Mouse (Mus musculus) neural tube, embryonic 13.5 days (tissue): ENCODE data around the gene Prkar2b. TPM values are rescaled to one million over a fixed set of nuclear protein-coding genes. Genes with fewer than 3 reads are reported as not detected.

ENCODE experiments used
- ATAC-seq: fragments of 200-750 bp; cut with Nextera tagmentation; 2 replicates; pipeline ENCODE4 v1.8.0; 2017; ENCODE audit warnings: low read depth, mild to moderate bottlenecking, moderate TSS enrichment, moderate library complexity
- H3K27ac ChIP-seq: fragments of 300-500 bp; sonication (generic); replicated peaks from 2 replicates; pipeline ENCODE4 v1.5.1; 2015; ENCODE audit warnings: moderate library complexity, mild to moderate bottlenecking, inconsistent platforms
- H3K27me3 ChIP-seq: fragments of 300-500 bp; sonication (generic); 2 replicates; pipeline ENCODE4 v1.6.1; 2015; ENCODE audit warnings: mild to moderate bottlenecking, inconsistent platforms
- H3K36me3 ChIP-seq: fragments of 300-500 bp; sonication (generic); 2 replicates; pipeline ENCODE4 v1.6.1; 2015; ENCODE audit warnings: mild to moderate bottlenecking, inconsistent platforms
- H3K4me1 ChIP-seq: fragments of 300-500 bp; sonication (generic); replicated peaks from 2 replicates; pipeline ENCODE4 v1.6.1; 2015; ENCODE audit warnings: inconsistent platforms
- H3K4me2 ChIP-seq: fragments of 300-500 bp; sonication (generic); 2 replicates; pipeline ENCODE4 v1.6.1; 2015; ENCODE audit warnings: inconsistent platforms, mild to moderate bottlenecking, moderate library complexity
- H3K4me3 ChIP-seq: fragments of 300-500 bp; sonication (generic); 2 replicates; pipeline ENCODE4 v1.5.1; 2015; ENCODE audit warnings: mild to moderate bottlenecking, inconsistent platforms
- H3K9ac ChIP-seq: fragments of 300-500 bp; sonication (generic); 2 replicates; pipeline ENCODE4 v1.6.1; 2015; ENCODE audit warnings: moderate library complexity, mild to moderate bottlenecking, inconsistent platforms
- H3K9me3 ChIP-seq: fragments of 300-500 bp; sonication (generic); 2 replicates; pipeline ENCODE4 v1.6.1; 2016; ENCODE audit warnings: inconsistent platforms
- WGBS: fragments of 180-500 bp; shearing (Covaris S2); methylation state at CpG from one replicate; pipeline ENCODE4 v1.1.7; 2015; 5-methylcytosine and 5-hydroxymethylcytosine counted together
- polyA plus RNA-seq: library from polyadenylated mRNA; unstranded; fragments of >200 nt; fragmentation: Nextera tagmentation; extraction: Ambion mirVana; gene quantifications from 2 replicates; pipeline ENCODE4 v1.2.1, GENCODE M21; 2015

Gene Prkar2b
- polyA plus RNA-seq, 1 experiment from 2014 or later, result 95.9 TPM

- no peaks in the 10 kb centered on the region for H3K9me3 ChIP-seq
- no peak overlapping the region for H3K4me2 ChIP-seq
- H3K4me3 ChIP-seq, result no peak overlapping the region
- H3K4me1 ChIP-seq, result no peaks in the 10 kb centered on the region
- H3K27ac ChIP-seq, result no peak overlapping the region
- H3K9ac ChIP-seq, result no peak overlapping the region
- 86% methylated on average over 3 of the region's 3 CpGs for WGBS
- H3K27me3 ChIP-seq, result no peaks in the 10 kb centered on the region
- ATAC-seq, result no peak
- no peaks in the 10 kb centered on the region for H3K36me3 ChIP-seq
These were observed 25.8 kb upstream of the Prkar2b start for GRCm38 (mm10) chr12:32086874-32087273.

- H3K9ac ChIP-seq, result no peak overlapping the region
- H3K4me2 ChIP-seq, result no peak overlapping the region
- H3K27me3 ChIP-seq, result no peaks in the 10 kb centered on the region
- no peaks in the 10 kb centered on the region for H3K36me3 ChIP-seq
- no peaks in the 10 kb centered on the region for H3K4me1 ChIP-seq
- H3K4me3 ChIP-seq, result no peak overlapping the region
- H3K27ac ChIP-seq, result no peak overlapping the region
- 43% methylated on average over 3 of the region's 3 CpGs for WGBS
- no peak for ATAC-seq
- no peaks in the 10 kb centered on the region for H3K9me3 ChIP-seq
These were observed 24.8 kb upstream of the Prkar2b start for GRCm38 (mm10) chr12:32085856-32086255.

- H3K4me3 ChIP-seq, result no peak overlapping the region
- H3K4me1 ChIP-seq, result no peaks in the 10 kb centered on the region
- H3K9me3 ChIP-seq, result no peaks in the 10 kb centered on the region
- no peak overlapping the region for H3K27ac ChIP-seq
- ATAC-seq, result no peak
- no peaks in the 10 kb centered on the region for H3K27me3 ChIP-seq
- H3K9ac ChIP-seq, result no peak overlapping the region
- H3K4me2 ChIP-seq, result no peak overlapping the region
- no peaks in the 10 kb centered on the region for H3K36me3 ChIP-seq
These were observed 24.1 kb upstream of the Prkar2b start for GRCm38 (mm10) chr12:32085189-32085588.

- Histone ChIP-seq H3K9ac (no peak overlapping the region), H3K4me2 (no peak overlapping the region), H3K9me3 (no peaks in the 10 kb centered on the region), H3K27ac (no peak overlapping the region), H3K4me1 (no peaks in the 10 kb centered on the region), H3K36me3 (no peaks in the 10 kb centered on the region), H3K4me3 (no peak overlapping the region), H3K27me3 (no peaks in the 10 kb centered on the region)
- WGBS, result 71% methylated on average over 5 of the region's 5 CpGs
- no peak for ATAC-seq
These were observed 23.5 kb upstream of the Prkar2b start for GRCm38 (mm10) chr12:32084601-32085000.

GRCm38 (mm10) chr12:32080692-32081091, 19.6 kb upstream of the Prkar2b start:
- ATAC-seq, result no peak
- Histone ChIP-seq H3K4me2 (no peak overlapping the region), H3K27ac (no peak overlapping the region), H3K36me3 (no peaks in the 10 kb centered on the region), H3K27me3 (no peaks in the 10 kb centered on the region), H3K9ac (no peak overlapping the region), H3K9me3 (no peaks in the 10 kb centered on the region), H3K4me3 (no peak overlapping the region), H3K4me1 (no peaks in the 10 kb centered on the region)
- 81% methylated on average over 9 of the region's 9 CpGs for WGBS

- Histone ChIP-seq H3K36me3 (no peaks in the 10 kb centered on the region), H3K9ac (no peak overlapping the region), H3K4me3 (no peak overlapping the region), H3K27me3 (no peaks in the 10 kb centered on the region), H3K4me2 (no peak overlapping the region), H3K27ac (no peak overlapping the region), H3K9me3 (no peaks in the 10 kb centered on the region), H3K4me1 (no peaks in the 10 kb centered on the region; the same call in 1 of the 2 replicates)
- ATAC-seq, result no peak
- WGBS, result 95% methylated on average over 6 of the region's 6 CpGs
These were observed 16.3 kb upstream of the Prkar2b start for GRCm38 (mm10) chr12:32077403-32077802.

GRCm38 (mm10) chr12:32075831-32076715, 15.0 kb upstream of the Prkar2b start:
- Histone ChIP-seq H3K9me3 (no peaks in the 10 kb centered on the region), H3K4me2 (no peak overlapping the region), H3K4me1 (no peaks in the 10 kb centered on the region; the same call in none of the 2 replicates), H3K4me3 (no peak overlapping the region), H3K9ac (no peak overlapping the region), H3K27me3 (no peaks in the 10 kb centered on the region), H3K36me3 (no peaks in the 10 kb centered on the region), H3K27ac (no peak overlapping the region)
- ATAC-seq, result no peak
- 86% methylated on average over 10 of the region's 10 CpGs for WGBS

GRCm38 (mm10) chr12:32074271-32074670, 13.2 kb upstream of the Prkar2b start:
- H3K27ac ChIP-seq, result no peak overlapping the region
- H3K4me3 ChIP-seq, result no peak overlapping the region
- no peaks in the 10 kb centered on the region; the same call in none of the 2 replicates for H3K4me1 ChIP-seq
- H3K4me2 ChIP-seq, result no peak overlapping the region
- H3K9ac ChIP-seq, result no peak overlapping the region
- no peak for ATAC-seq
- no peaks in the 10 kb centered on the region for H3K27me3 ChIP-seq
- 40% methylated on average over 6 of the region's 6 CpGs for WGBS
- no peaks in the 10 kb centered on the region for H3K9me3 ChIP-seq
- H3K36me3 ChIP-seq, result no peaks in the 10 kb centered on the region

- no peaks in the 10 kb centered on the region for H3K9me3 ChIP-seq
- WGBS, result 38% methylated on average over 5 of the region's 5 CpGs
- H3K4me3 ChIP-seq, result no peak overlapping the region
- H3K4me2 ChIP-seq, result no peak overlapping the region
- H3K9ac ChIP-seq, result no peak overlapping the region
- no peaks in the 10 kb centered on the region for H3K36me3 ChIP-seq
- H3K27ac ChIP-seq, result no peak overlapping the region
- H3K4me1 ChIP-seq, result peaks cover 4% of the 10 kb centered on the region
- no peaks in the 10 kb centered on the region for H3K27me3 ChIP-seq
- ATAC-seq, result no peak
These were observed 4.9 kb upstream of the Prkar2b start for GRCm38 (mm10) chr12:32066004-32066403.

GRCm38 (mm10) chr12:32060247-32061089, 628 bp downstream of the Prkar2b start:
- WGBS, result under 1% methylated on average over 66 of the region's 66 CpGs
- Histone ChIP-seq H3K9ac (peak overlapping the region; percentile 98), H3K4me3 (peak overlapping the region; percentile 92), H3K27me3 (no peaks in the 10 kb centered on the region), H3K36me3 (no peaks in the 10 kb centered on the region; the same call in 1 of the 2 replicates), H3K9me3 (no peaks in the 10 kb centered on the region), H3K4me2 (peak overlapping the region; percentile 65), H3K27ac (peak overlapping the region; percentile 99), H3K4me1 (peaks cover 44% of the 10 kb centered on the region)
- ATAC-seq, result peak; percentile 83

GRCm38 (mm10) chr12:32059707-32060106, 1.4 kb downstream of the Prkar2b start:
- Histone ChIP-seq H3K9me3 (no peaks in the 10 kb centered on the region), H3K36me3 (no peaks in the 10 kb centered on the region; the same call in 1 of the 2 replicates), H3K27me3 (no peaks in the 10 kb centered on the region), H3K4me3 (peak overlapping the region; percentile 92), H3K4me2 (peak overlapping the region; percentile 65), H3K27ac (peak overlapping the region; percentile 99), H3K4me1 (peaks cover 51% of the 10 kb centered on the region), H3K9ac (peak overlapping the region; percentile 98)
- no peak for ATAC-seq
- WGBS, result 5% methylated on average over 6 of the region's 6 CpGs

GRCm38 (mm10) chr12:32059135-32059534, 2.0 kb downstream of the Prkar2b start:
- H3K4me3 ChIP-seq, result peak overlapping the region; percentile 92
- 31% methylated on average over 2 of the region's 2 CpGs for WGBS
- H3K27ac ChIP-seq, result peak overlapping the region; percentile 99
- H3K9me3 ChIP-seq, result no peaks in the 10 kb centered on the region
- H3K27me3 ChIP-seq, result no peaks in the 10 kb centered on the region
- peak overlapping the region; percentile 65 for H3K4me2 ChIP-seq
- H3K36me3 ChIP-seq, result no peaks in the 10 kb centered on the region; the same call in 1 of the 2 replicates
- ATAC-seq, result no peak
- H3K9ac ChIP-seq, result peak overlapping the region; percentile 98
- H3K4me1 ChIP-seq, result peaks cover 57% of the 10 kb centered on the region
